Mouse (Mus musculus) liver, adult 2 months (tissue): ENCODE data around the gene Ccl1. TPM values are rescaled to one million over a fixed set of nuclear protein-coding genes. Genes with fewer than 3 reads are reported as not detected.
A peak's percentile ranks its signal among the peaks of the same experiment; 100 is the strongest.

ENCODE experiments used
- DNase-seq: peaks from one replicate; pipeline ENCODE4 v3.0.0-alpha.2; 2011; ENCODE audit warnings: low read depth, low spot score; ENCODE audit errors: extremely low read depth
- H3K27ac ChIP-seq: fragments of 200-500 bp; replicated peaks from 2 replicates; pipeline ENCODE4 v1.5.1; 2012; ENCODE audit warnings: low read depth, mild to moderate bottlenecking, control low read depth, inconsistent platforms, low read length; ENCODE audit not compliant: insufficient read depth
- H3K27me3 ChIP-seq: fragments of 200-500 bp; 2 replicates; pipeline ENCODE4 v1.6.1; 2012; ENCODE audit warnings: mild to moderate bottlenecking, moderate library complexity, low read length, inconsistent platforms; ENCODE audit not compliant: control insufficient read depth, insufficient read depth
- H3K36me3 ChIP-seq: fragments of 200-500 bp; 2 replicates; pipeline ENCODE4 v1.6.1; 2012; ENCODE audit warnings: low read length, inconsistent platforms; ENCODE audit not compliant: control insufficient read depth, insufficient read depth
- H3K4me1 ChIP-seq: fragments of 200-500 bp; 2 replicates; pipeline ENCODE4 v1.6.1; 2011; ENCODE audit warnings: low read length; ENCODE audit not compliant: control insufficient read depth, insufficient read depth
- H3K4me3 ChIP-seq: fragments of 200-500 bp; 2 replicates; pipeline ENCODE4 v1.5.1; 2011; ENCODE audit warnings: low read depth, mild to moderate bottlenecking, control low read depth, low read length, moderate library complexity; ENCODE audit not compliant: insufficient read depth
- H3K79me2 ChIP-seq: fragments of 200-500 bp; 2 replicates; pipeline ENCODE4 v1.6.1; 2012; ENCODE audit warnings: inconsistent platforms, mild to moderate bottlenecking, low read length, moderate library complexity; ENCODE audit not compliant: control insufficient read depth, insufficient read depth
- H3K9ac ChIP-seq: fragments of 200-500 bp; 2 replicates; pipeline ENCODE4 v1.6.1; 2012; ENCODE audit warnings: low read depth, mild to moderate bottlenecking, control low read depth, inconsistent platforms, low read length
- CTCF ChIP-seq: fragments of 200-500 bp; IDR thresholded peaks from 2 replicates; pipeline ENCODE4 v1.5.1; 2011; ENCODE audit warnings: low read depth, low read length, control low read depth
- POLR2A ChIP-seq: fragments of 200-500 bp; IDR thresholded peaks from 2 replicates; pipeline ENCODE4 v1.6.1; 2011; ENCODE audit warnings: low read length, control low read depth; ENCODE audit not compliant: insufficient read depth; ENCODE audit errors: extremely low read depth
- WGBS: fragments of 180-500 bp; shearing (Covaris S2); methylation state at CpG from one replicate; pipeline ENCODE4 v1.1.7; 2018; 5-methylcytosine and 5-hydroxymethylcytosine counted together
- polyA plus RNA-seq: library from polyadenylated mRNA; depleted of rRNA; stranded (reverse); fragments of >200 nt; gene quantifications from 2 replicates; pipeline ENCODE4 v1.2.3, GENCODE M21; 2012
- total RNA-seq: library from RNA; depleted of rRNA; stranded (reverse); fragments of >200 nt; gene quantifications from 2 replicates; pipeline ENCODE4 v1.2.3, GENCODE M21; 2014

Ccl1 gene
- total and polyA plus RNA-seq, 2 experiments: not detected

- H3K9ac ChIP-seq: no peak overlapping the region
- H3K27me3 ChIP-seq: no peaks in the 10 kb centered on the region
- H3K27ac ChIP-seq: no peak overlapping the region
- no peaks in the 10 kb centered on the region for H3K36me3 ChIP-seq
- DNase-seq: no peak
- TF ChIP-seq POLR2A (no peak), CTCF (no peak)
- 53% methylated on average over 4 of the region's 4 CpGs for WGBS
- no peaks in the 10 kb centered on the region for H3K4me1 ChIP-seq
- H3K79me2 ChIP-seq: no peaks in the 10 kb centered on the region
- H3K4me3 ChIP-seq: no peak overlapping the region
These were observed 52.1 kb downstream of the Ccl1 start for GRCm38 (mm10) chr11:82253421-82253820.

GRCm38 (mm10) chr11:82251251-82251650 lies 54.2 kb downstream of the Ccl1 start:
- Histone ChIP-seq H3K36me3 (no peaks in the 10 kb centered on the region), H3K9ac (no peak overlapping the region), H3K27ac (no peak overlapping the region), H3K4me3 (no peak overlapping the region), H3K79me2 (no peaks in the 10 kb centered on the region), H3K4me1 (no peaks in the 10 kb centered on the region), H3K27me3 (no peaks in the 10 kb centered on the region)
- WGBS: 78% methylated on average over 6 of the region's 6 CpGs
- TF ChIP-seq CTCF (no peak), POLR2A (no peak)
- no peak for DNase-seq

GRCm38 (mm10) chr11:82249945-82250344 lies 55.5 kb downstream of the Ccl1 start:
- WGBS: 75% methylated on average over 6 of the region's 6 CpGs
- Histone ChIP-seq H3K27ac (no peak overlapping the region), H3K9ac (no peak overlapping the region), H3K27me3 (no peaks in the 10 kb centered on the region), H3K36me3 (no peaks in the 10 kb centered on the region), H3K4me1 (no peaks in the 10 kb centered on the region), H3K4me3 (no peak overlapping the region), H3K79me2 (no peaks in the 10 kb centered on the region)
- TF ChIP-seq CTCF (no peak), POLR2A (no peak)
- no peak for DNase-seq

GRCm38 (mm10) chr11:82237439-82237838 lies 68.1 kb downstream of the Ccl1 start:
- no peak for DNase-seq
- Histone ChIP-seq H3K4me3 (no peak overlapping the region), H3K79me2 (no peaks in the 10 kb centered on the region), H3K9ac (no peak overlapping the region), H3K36me3 (no peaks in the 10 kb centered on the region), H3K27ac (no peak overlapping the region), H3K27me3 (no peaks in the 10 kb centered on the region), H3K4me1 (no peaks in the 10 kb centered on the region; the same call in 1 of the 2 replicates)
- 60% methylated on average over 5 of the region's 5 CpGs for WGBS
- no peak for TF ChIP-seq POLR2A
- no peak for TF ChIP-seq CTCF

- Histone ChIP-seq H3K27ac (no peak overlapping the region), H3K4me3 (no peak overlapping the region), H3K79me2 (no peaks in the 10 kb centered on the region), H3K9ac (no peak overlapping the region), H3K4me1 (no peaks in the 10 kb centered on the region), H3K36me3 (no peaks in the 10 kb centered on the region), H3K27me3 (no peaks in the 10 kb centered on the region)
- TF ChIP-seq CTCF (peak; percentile 85), POLR2A (no peak)
- DNase-seq: peak; percentile 56
- 28% methylated on average over 2 of the region's 2 CpGs for WGBS
These were observed 69.8 kb downstream of the Ccl1 start for GRCm38 (mm10) chr11:82235551-82236207.

GRCm38 (mm10) chr11:82233991-82234390 lies 71.5 kb downstream of the Ccl1 start:
- Histone ChIP-seq H3K27ac (no peak overlapping the region), H3K36me3 (no peaks in the 10 kb centered on the region), H3K4me1 (no peaks in the 10 kb centered on the region), H3K79me2 (no peaks in the 10 kb centered on the region), H3K4me3 (no peak overlapping the region), H3K27me3 (no peaks in the 10 kb centered on the region), H3K9ac (no peak overlapping the region)
- WGBS: 54% methylated on average over 6 of the region's 6 CpGs
- TF ChIP-seq POLR2A (no peak), CTCF (no peak)
- no peak for DNase-seq
